Mouse (Mus musculus) cerebellum, adult 11-12 months (tissue): ENCODE results near the gene Cth.

Experiments
- DNase-seq: peaks from one replicate; pipeline ENCODE4 v3.0.0; 2022

Gene Cth

GRCm38 (mm10) chr3:157908166-157908565 is 16.7 kb downstream of the Cth start:
- no peak for DNase-seq

GRCm38 (mm10) chr3:157901721-157902120 is 23.2 kb downstream of the Cth start:
- no peak for DNase-seq

GRCm38 (mm10) chr3:157899986-157900385 is 24.9 kb downstream of the Cth start:
- DNase-seq, result no peak

- DNase-seq, result no peak
These were observed 27.2 kb downstream of the Cth start for GRCm38 (mm10) chr3:157897645-157898044.

GRCm38 (mm10) chr3:157891819-157892218 is 33.1 kb downstream of the Cth start:
- no peak for DNase-seq

GRCm38 (mm10) chr3:157884081-157884643 is 40.7 kb downstream of the Cth start:
- DNase-seq, result no peak

- no peak for DNase-seq
These were observed 41.8 kb downstream of the Cth start for GRCm38 (mm10) chr3:157883085-157883484.

GRCm38 (mm10) chr3:157881992-157882391 is 42.9 kb downstream of the Cth start:
- DNase-seq, result no peak

GRCm38 (mm10) chr3:157880983-157881382 is 43.9 kb downstream of the Cth start:
- no peak for DNase-seq

- no peak for DNase-seq
These were observed 47.0 kb downstream of the Cth start for GRCm38 (mm10) chr3:157877847-157878246.

- DNase-seq, result peak; percentile 9
These were observed 48.3 kb downstream of the Cth start for GRCm38 (mm10) chr3:157876439-157877156.

GRCm38 (mm10) chr3:157872897-157873296 is 52.0 kb downstream of the Cth start:
- DNase-seq, result no peak

GRCm38 (mm10) chr3:157867836-157868235 is 57.0 kb downstream of the Cth start:
- no peak for DNase-seq

- no peak for DNase-seq
These were observed 58.6 kb downstream of the Cth start for GRCm38 (mm10) chr3:157866251-157866650.

- DNase-seq, result no peak
These were observed 59.0 kb downstream of the Cth start for GRCm38 (mm10) chr3:157865848-157866247.

GRCm38 (mm10) chr3:157865431-157865830 is 59.4 kb downstream of the Cth start:
- DNase-seq, result no peak

- no peak for DNase-seq
These were observed 72.1 kb downstream of the Cth start for GRCm38 (mm10) chr3:157852806-157853205.

- no peak for DNase-seq
These were observed 76.4 kb downstream of the Cth start for GRCm38 (mm10) chr3:157848503-157848902.

GRCm38 (mm10) chr3:157847338-157848284 is 77.3 kb downstream of the Cth start:
- DNase-seq, result no peak
